Mouse (Mus musculus) midbrain, embryonic 16.5 days (tissue): ENCODE data around the gene Galnt10. TPM values are rescaled to one million over a fixed set of nuclear protein-coding genes. Genes with fewer than 3 reads are reported as not detected.
A peak's percentile ranks its signal among the peaks of the same experiment; 100 is the strongest.

Source experiments
- ATAC-seq: fragments of 200-750 bp; cut with Nextera tagmentation; 2 replicates; pipeline ENCODE4 v1.8.0; 2017; ENCODE audit warnings: moderate TSS enrichment
- H3K27ac ChIP-seq: fragments of 300-500 bp; sonication (generic); 2 replicates; pipeline ENCODE4 v1.5.1; 2014; ENCODE audit warnings: mild to moderate bottlenecking, low read length, mixed read lengths
- H3K27me3 ChIP-seq: fragments of 300-500 bp; sonication (generic); 2 replicates; pipeline ENCODE4 v1.6.1; 2014; ENCODE audit warnings: low read depth, low read length, mixed read lengths; ENCODE audit not compliant: control insufficient read depth, insufficient read depth
- H3K36me3 ChIP-seq: fragments of 300-500 bp; sonication (generic); 2 replicates; pipeline ENCODE4 v1.6.1; 2014; ENCODE audit warnings: mild to moderate bottlenecking, low read length, moderate library complexity, mixed read lengths; ENCODE audit not compliant: control insufficient read depth, insufficient read depth
- H3K4me1 ChIP-seq: fragments of 300-500 bp; sonication (generic); 2 replicates; pipeline ENCODE4 v1.6.1; 2014; ENCODE audit warnings: mild to moderate bottlenecking, low read length, mixed read lengths; ENCODE audit not compliant: control insufficient read depth, insufficient read depth
- H3K4me2 ChIP-seq: fragments of 300-500 bp; sonication (generic); 2 replicates; pipeline ENCODE4 v1.6.1; 2014; ENCODE audit warnings: mild to moderate bottlenecking, low read length, mixed read lengths
- H3K4me3 ChIP-seq: fragments of 300-500 bp; sonication (generic); 2 replicates; pipeline ENCODE4 v1.5.1; 2014; ENCODE audit warnings: low read depth, mild to moderate bottlenecking, low read length, moderate library complexity, mixed read lengths
- H3K9ac ChIP-seq: fragments of 300-500 bp; sonication (generic); 2 replicates; pipeline ENCODE4 v1.6.1; 2014; ENCODE audit warnings: low read depth, low read length, mixed read lengths
- H3K9me3 ChIP-seq: fragments of 300-500 bp; sonication (generic); replicated peaks from 2 replicates; pipeline ENCODE4 v1.6.1; 2014; ENCODE audit warnings: mild to moderate bottlenecking, low read length, mixed read lengths; ENCODE audit not compliant: control insufficient read depth, poor library complexity, severe bottlenecking
- WGBS: fragments of 180-500 bp; shearing (Covaris S2); extraction: QIAGEN DNeasy Blood & Tissue Kit; methylation state at CpG from one replicate; pipeline ENCODE4 v1.1.7; 2014; 5-methylcytosine and 5-hydroxymethylcytosine counted together
- polyA plus RNA-seq: library from polyadenylated mRNA; unstranded; fragments of >200 nt; fragmentation: Nextera tagmentation; extraction: Ambion mirVana; gene quantifications from 2 replicates; pipeline ENCODE4 v1.2.1, GENCODE M21; 2015

Gene Galnt10
- polyA plus RNA-seq, 1 experiment from 2014 or later = 14.8 TPM

GRCm38 (mm10) chr11:57687258-57687657, 42.0 kb downstream of the Galnt10 start:
- Histone ChIP-seq H3K27ac (no peak overlapping the region), H3K4me2 (no peak overlapping the region), H3K4me1 (peaks cover 20% of the 10 kb centered on the region), H3K27me3 (no peaks in the 10 kb centered on the region), H3K9ac (no peak overlapping the region), H3K4me3 (no peak overlapping the region), H3K9me3 (no peaks in the 10 kb centered on the region), H3K36me3 (no peaks in the 10 kb centered on the region)
- WGBS = 91% methylated on average over 9 of the region's 9 CpGs
- ATAC-seq = no peak

- ATAC-seq = no peak
- Histone ChIP-seq H3K27me3 (no peaks in the 10 kb centered on the region), H3K36me3 (no peaks in the 10 kb centered on the region), H3K4me2 (no peak overlapping the region), H3K4me3 (no peak overlapping the region), H3K9ac (no peak overlapping the region), H3K4me1 (peaks cover 20% of the 10 kb centered on the region), H3K9me3 (no peaks in the 10 kb centered on the region), H3K27ac (no peak overlapping the region)
- WGBS = 84% methylated on average over 14 of the region's 14 CpGs
Measured at GRCm38 (mm10) chr11:57688179-57688929, 43.1 kb downstream of the Galnt10 start.

GRCm38 (mm10) chr11:57689811-57690210, 44.6 kb downstream of the Galnt10 start:
- H3K9me3 ChIP-seq = no peaks in the 10 kb centered on the region
- H3K4me2 ChIP-seq = no peak overlapping the region
- H3K36me3 ChIP-seq = no peaks in the 10 kb centered on the region
- no peak overlapping the region; the same call in 1 of the 2 replicates for H3K27ac ChIP-seq
- no peak overlapping the region for H3K9ac ChIP-seq
- H3K4me1 ChIP-seq = peaks cover 11% of the 10 kb centered on the region
- WGBS = 81% methylated on average over 6 of the region's 6 CpGs
- ATAC-seq = no peak
- no peaks in the 10 kb centered on the region for H3K27me3 ChIP-seq
- no peak overlapping the region for H3K4me3 ChIP-seq

GRCm38 (mm10) chr11:57690836-57691235, 45.6 kb downstream of the Galnt10 start:
- no peak overlapping the region for H3K27ac ChIP-seq
- H3K4me2 ChIP-seq = no peak overlapping the region
- H3K9me3 ChIP-seq = no peaks in the 10 kb centered on the region
- H3K4me3 ChIP-seq = no peak overlapping the region
- no peaks in the 10 kb centered on the region for H3K36me3 ChIP-seq
- no peak for ATAC-seq
- no peaks in the 10 kb centered on the region for H3K27me3 ChIP-seq
- H3K9ac ChIP-seq = no peak overlapping the region
- H3K4me1 ChIP-seq = peaks cover 11% of the 10 kb centered on the region; the same call in 1 of the 2 replicates
- 90% methylated on average over 5 of the region's 5 CpGs for WGBS

- H3K9ac ChIP-seq = no peak overlapping the region
- H3K4me2 ChIP-seq = no peak overlapping the region
- 78% methylated on average over 6 of the region's 6 CpGs for WGBS
- H3K4me1 ChIP-seq = peaks cover 20% of the 10 kb centered on the region
- no peaks in the 10 kb centered on the region for H3K36me3 ChIP-seq
- no peak overlapping the region for H3K4me3 ChIP-seq
- ATAC-seq = no peak
- no peaks in the 10 kb centered on the region for H3K9me3 ChIP-seq
- H3K27ac ChIP-seq = no peak overlapping the region
- no peaks in the 10 kb centered on the region for H3K27me3 ChIP-seq
Measured at GRCm38 (mm10) chr11:57691939-57692338, 46.7 kb downstream of the Galnt10 start.

GRCm38 (mm10) chr11:57692726-57693125, 47.5 kb downstream of the Galnt10 start:
- H3K9me3 ChIP-seq = no peaks in the 10 kb centered on the region
- no peak overlapping the region for H3K4me3 ChIP-seq
- H3K27ac ChIP-seq = no peak overlapping the region
- H3K9ac ChIP-seq = no peak overlapping the region
- WGBS = 59% methylated on average over 7 of the region's 7 CpGs
- no peak for ATAC-seq
- H3K4me1 ChIP-seq = peaks cover 27% of the 10 kb centered on the region
- H3K36me3 ChIP-seq = no peaks in the 10 kb centered on the region
- no peaks in the 10 kb centered on the region for H3K27me3 ChIP-seq
- no peak overlapping the region for H3K4me2 ChIP-seq

GRCm38 (mm10) chr11:57694486-57694885, 49.2 kb downstream of the Galnt10 start:
- no peak overlapping the region for H3K27ac ChIP-seq
- H3K27me3 ChIP-seq = no peaks in the 10 kb centered on the region
- no peaks in the 10 kb centered on the region for H3K36me3 ChIP-seq
- no peak overlapping the region for H3K4me3 ChIP-seq
- 98% methylated on average over 6 of the region's 6 CpGs for WGBS
- no peaks in the 10 kb centered on the region for H3K9me3 ChIP-seq
- H3K9ac ChIP-seq = no peak overlapping the region
- ATAC-seq = no peak
- peaks cover 28% of the 10 kb centered on the region for H3K4me1 ChIP-seq
- no peak overlapping the region for H3K4me2 ChIP-seq

GRCm38 (mm10) chr11:57696207-57696676, 51.0 kb downstream of the Galnt10 start:
- ATAC-seq = peak; percentile 86
- H3K4me2 ChIP-seq = peak overlapping the region; percentile 41
- H3K9ac ChIP-seq = 0 out of 2 replicates have a peak overlapping the region, but pooled peaks have one; percentile 2
- peaks cover 27% of the 10 kb centered on the region for H3K4me1 ChIP-seq
- WGBS = 9% methylated on average over 17 of the region's 17 CpGs
- H3K27me3 ChIP-seq = no peaks in the 10 kb centered on the region
- no peaks in the 10 kb centered on the region for H3K9me3 ChIP-seq
- peak overlapping the region; percentile 77 for H3K27ac ChIP-seq
- no peaks in the 10 kb centered on the region for H3K36me3 ChIP-seq
- H3K4me3 ChIP-seq = no peak overlapping the region

- Histone ChIP-seq H3K4me1 (peaks cover 27% of the 10 kb centered on the region), H3K36me3 (no peaks in the 10 kb centered on the region), H3K27me3 (no peaks in the 10 kb centered on the region), H3K27ac (peak overlapping the region; percentile 77), H3K4me2 (peak overlapping the region; percentile 41), H3K9ac (no peak overlapping the region), H3K4me3 (no peak overlapping the region), H3K9me3 (no peaks in the 10 kb centered on the region)
- WGBS = 8% methylated on average over 5 of the region's 5 CpGs
- peak; percentile 43 for ATAC-seq
Measured at GRCm38 (mm10) chr11:57696807-57697251, 51.6 kb downstream of the Galnt10 start.
